Mouse (Mus musculus) lung, adult 2 months (tissue): ENCODE data around the gene Dusp12.

Experiments
- CTCF ChIP-seq: fragments of 200-500 bp; IDR thresholded peaks from 2 replicates; pipeline ENCODE4 v1.5.1; 2011; ENCODE audit warnings: mild to moderate bottlenecking, low read length, control low read depth; ENCODE audit not compliant: insufficient read depth
- POLR2A ChIP-seq: fragments of 200-500 bp; IDR thresholded peaks from 2 replicates; pipeline ENCODE4 v1.6.1; 2011; ENCODE audit warnings: low read depth, mild to moderate bottlenecking, control low read depth, low read length, borderline replicate concordance; ENCODE audit errors: extremely low read depth

DNA sequence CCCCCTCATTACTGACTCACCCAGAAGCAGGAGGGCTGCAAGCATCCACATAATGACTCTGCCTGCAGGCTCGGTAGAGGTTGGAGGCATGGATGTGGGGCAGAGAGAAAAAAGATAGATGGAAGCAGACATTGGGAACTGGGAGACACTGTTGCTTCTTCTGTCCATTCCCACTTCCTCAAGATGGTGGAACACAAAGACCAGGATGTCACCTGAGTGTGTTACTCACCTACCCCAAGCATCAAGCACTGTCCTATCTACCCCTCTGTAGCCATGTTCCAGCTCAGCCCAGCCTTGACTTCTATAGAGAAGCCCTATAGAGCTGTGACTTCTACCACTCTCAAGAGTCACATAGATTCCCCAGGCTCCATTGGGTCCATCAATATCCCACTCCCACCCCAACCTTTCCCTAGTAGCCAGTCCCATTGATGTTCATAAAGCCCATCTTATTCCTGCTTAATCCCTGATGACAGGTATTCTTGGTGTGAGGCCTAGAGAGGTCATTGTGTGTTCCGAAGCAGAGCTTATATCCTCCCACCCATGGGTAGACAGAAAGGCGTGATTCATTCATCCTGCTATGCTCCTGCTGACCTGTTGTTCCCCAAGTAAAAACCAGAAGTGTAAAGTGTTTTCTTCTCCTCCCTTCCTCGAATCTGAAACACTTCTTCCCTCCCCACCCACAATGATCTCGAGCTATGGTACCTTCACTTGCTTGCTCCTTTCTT is 27.7 kb upstream of the Dusp12 start, which contains the start of gene Fcrlb:
- no peak for TF ChIP-seq CTCF
- TF ChIP-seq POLR2A = no peak
